Comparison of ENCODE assay signal across 8 mouse cellular contexts in genomic region chr11:75938379-75938906, GRCm38 (mm10). TPM values are rescaled to one million over a fixed set of nuclear protein-coding genes. Genes with fewer than 3 reads are reported as not detected.
DNase-seq lines count a peak whose midpoint lies in the region; ATAC-seq and TF ChIP-seq lines count a peak whose summit lies in the region.

Rph3al (minus strand) TSS chr11:75938429.

- WGBS in kidney, embryonic 14.5 days, result 63% methylated on average over 6 of the region's 6 CpGs
- WGBS in midbrain, postnatal 0 days, result 65% methylated on average over 6 of the region's 6 CpGs

- no peak within 1 kb of the TSS for H3K4me3 ChIP-seq in layer of hippocampus, adult 2 months
- H3K4me3 ChIP-seq in kidney, embryonic 14.5 days (ENCODE audit: low read length), result peak within 1 kb of the TSS; percentile 15; the same call in 1 of the 2 replicates
- no peak within 1 kb of the TSS for H3K4me3 ChIP-seq in midbrain, postnatal 0 days (ENCODE audit: low read depth, low read length)

- peak within 1 kb of the TSS; percentile 48; the same call in 1 of the 2 replicates for H3K27ac ChIP-seq in layer of hippocampus, adult 2 months
- peak within 1 kb of the TSS; percentile 87 for H3K27ac ChIP-seq in kidney, embryonic 14.5 days (ENCODE audit: low read depth, low read length)
- H3K27ac ChIP-seq in midbrain, postnatal 0 days (ENCODE audit: low read depth, low read length), result peak within 1 kb of the TSS; percentile 12; the same call in 1 of the 2 replicates

- H3K4me2 ChIP-seq in kidney, embryonic 14.5 days (replicated peaks; ENCODE audit: low read depth, low read length), result peak within 1 kb of the TSS; percentile 24
- H3K4me2 ChIP-seq in midbrain, postnatal 0 days (ENCODE audit: low read depth, low read length, poor library complexity, severe bottlenecking), result no peak within 1 kb of the TSS

- no peak for TF ChIP-seq CTCF in layer of hippocampus, adult 2 months (conservative IDR thresholded peaks at IDR 0.05)
- no peak for TF ChIP-seq CTCF in midbrain, postnatal 0 days (IDR thresholded peaks at IDR 0.05)

- H3K9me3 ChIP-seq in kidney, embryonic 14.5 days (ENCODE audit: control insufficient read depth, low read length), result no peaks in the 10 kb centered on the region
- no peaks in the 10 kb centered on the region for H3K9me3 ChIP-seq in midbrain, postnatal 0 days (ENCODE audit: low read length)

- peak within 1 kb of the TSS; percentile 35 for H3K9ac ChIP-seq in kidney, embryonic 14.5 days (ENCODE audit: low read depth, low read length)
- no peak within 1 kb of the TSS for H3K9ac ChIP-seq in midbrain, postnatal 0 days (replicated peaks; ENCODE audit: low read length, poor library complexity, severe bottlenecking)

- H3K4me1 ChIP-seq in kidney, embryonic 14.5 days (ENCODE audit: control insufficient read depth, insufficient read depth, low read length), result peaks cover 28% of the 10 kb centered on the region
- peaks cover 5% of the 10 kb centered on the region; the same call in 1 of the 2 replicates for H3K4me1 ChIP-seq in midbrain, postnatal 0 days (ENCODE audit: insufficient read depth, low read length)

- H3K36me3 ChIP-seq in kidney, embryonic 14.5 days (ENCODE audit: control insufficient read depth, insufficient read depth, low read length), result no peaks in the 10 kb centered on the region
- no peaks in the 10 kb centered on the region for H3K36me3 ChIP-seq in midbrain, postnatal 0 days (ENCODE audit: insufficient read depth, low read length)

- ATAC-seq in kidney, embryonic 14.5 days (ENCODE audit: low FRiP score, low TSS enrichment), result no peak
- ATAC-seq in midbrain, postnatal 0 days (ENCODE audit: low FRiP score), result no peak

- DNase-seq in layer of hippocampus, adult 2 months (ENCODE audit: low spot score in 2 of 2), result no peak
- no peak for DNase-seq in layer of hippocampus, postnatal 10 days (ENCODE audit: low spot score in 2 of 2)
- peak; percentile 64 to 75 for DNase-seq in heart, adult 9 months (ENCODE audit: low spot score in 2 of 2)
- no peak for DNase-seq in midbrain, postnatal 0 days (ENCODE audit: low spot score)
- no peak for DNase-seq in layer of hippocampus, adult 11-12 months (ENCODE audit: low spot score)
- DNase-seq in frontal cortex, postnatal 14 days (ENCODE audit: low spot score in 2 of 2), result no peak
- no peak for DNase-seq in spleen, postnatal 4 days (ENCODE audit: low spot score in 2 of 2)

- H3K27me3 ChIP-seq in kidney, embryonic 14.5 days (ENCODE audit: control insufficient read depth, insufficient read depth, low read length), result no peaks in the 10 kb centered on the region
- no peaks in the 10 kb centered on the region for H3K27me3 ChIP-seq in midbrain, postnatal 0 days (ENCODE audit: insufficient read depth, low read length)

RNA-seq across cellular contexts. Expression of gene Rph3al, which starts in this region (rescaled TPM):
- total RNA-seq in layer of hippocampus, adult 2 months (2021), result 1 to 10 TPM; 4.8 to 6.3 TPM
- total RNA-seq in layer of hippocampus, postnatal 10 days (2021), result 1 to 10 TPM; 4.2 to 5.6 TPM
- 8.8 and 13.1 TPM in 2 replicates for polyA plus RNA-seq in kidney, embryonic 14.5 days (2014; fragmentation: Nextera tagmentation; extraction: Ambion mirVana)
- total RNA-seq in midbrain, postnatal 0 days (2014; rRNA removed), result 3.4 and 4.0 TPM in 2 replicates
- polyA plus RNA-seq in midbrain, postnatal 0 days (2015; fragmentation: Nextera tagmentation; extraction: Ambion mirVana), result 3.0 and 3.1 TPM in 2 replicates

Comparison
In these comparisons a context has a peak if more than half of its experiments do, and no peak if none do; other contexts are left out.
1. DNase-seq: peak in heart, adult 9 months (2 of 2); none in layer of hippocampus, adult 2 months (0 of 2), layer of hippocampus, postnatal 10 days (0 of 2), midbrain, postnatal 0 days (single experiment), layer of hippocampus, adult 11-12 months (single experiment), frontal cortex, postnatal 14 days (0 of 2) and spleen, postnatal 4 days (0 of 2).
2. H3K27ac ChIP-seq: peak in every context shown above with its lines; median percentile 87 in kidney, embryonic 14.5 days; 48 in layer of hippocampus, adult 2 months; 12 in midbrain, postnatal 0 days.